Mouse (Mus musculus) forebrain, embryonic 14.5 days (tissue): ENCODE results near the gene Abca5. TPM values are rescaled to one million over a fixed set of nuclear protein-coding genes. Genes with fewer than 3 reads are reported as not detected.
A peak's percentile ranks its signal among the peaks of the same experiment; 100 is the strongest.

Source experiments
- ATAC-seq: fragments of 200-750 bp; cut with Nextera tagmentation; 2 replicates; pipeline ENCODE4 v1.8.0; 2017; ENCODE audit warnings: mild to moderate bottlenecking, moderate library complexity
- DNase-seq: peaks from one replicate; pipeline ENCODE4 v3.0.0-alpha.2; 2015; ENCODE audit warnings: low spot score
- H3K27ac ChIP-seq: fragments of 300-500 bp; sonication (generic); 2 replicates; pipeline ENCODE4 v1.5.1; 2014; ENCODE audit warnings: low read depth, mild to moderate bottlenecking, control low read depth, low read length, moderate library complexity
- H3K27me3 ChIP-seq: fragments of 300-500 bp; sonication (generic); replicated peaks from 2 replicates; pipeline ENCODE4 v1.6.1; 2014; ENCODE audit warnings: low read length, control low read depth, mixed read lengths; ENCODE audit not compliant: control insufficient read depth, insufficient read depth
- H3K36me3 ChIP-seq: fragments of 300-500 bp; sonication (generic); 2 replicates; pipeline ENCODE4 v1.6.1; 2014; ENCODE audit warnings: low read length, control low read depth; ENCODE audit not compliant: control insufficient read depth, insufficient read depth
- H3K4me1 ChIP-seq: fragments of 300-500 bp; sonication (generic); 2 replicates; pipeline ENCODE4 v1.6.1; 2014; ENCODE audit warnings: antibody characterized with exemption, low read length, control low read depth; ENCODE audit not compliant: control insufficient read depth, insufficient read depth
- H3K4me2 ChIP-seq: fragments of 300-500 bp; sonication (generic); 2 replicates; pipeline ENCODE4 v1.6.1; 2014; ENCODE audit warnings: mild to moderate bottlenecking, control low read depth, low read length
- H3K4me3 ChIP-seq: fragments of 300-500 bp; sonication (generic); 2 replicates; pipeline ENCODE4 v1.5.1; 2014; ENCODE audit warnings: low read depth, low read length, control low read depth
- H3K9ac ChIP-seq: fragments of 300-500 bp; sonication (generic); 2 replicates; pipeline ENCODE4 v1.6.1; 2014; ENCODE audit warnings: mild to moderate bottlenecking, low read length, control low read depth, moderate library complexity
- H3K9me3 ChIP-seq: fragments of 300-500 bp; sonication (generic); replicated peaks from 2 replicates; pipeline ENCODE4 v1.6.1; 2016; ENCODE audit warnings: low read length, control low read depth, mixed read lengths; ENCODE audit not compliant: control insufficient read depth
- WGBS: fragments of 180-500 bp; shearing (Covaris S2); extraction: QIAGEN DNeasy Blood & Tissue Kit; methylation state at CpG from one replicate; pipeline ENCODE4 v1.1.7; 2014; 5-methylcytosine and 5-hydroxymethylcytosine counted together
- polyA plus RNA-seq: library from polyadenylated mRNA; unstranded; fragments of >200 nt; fragmentation: Nextera tagmentation; extraction: Ambion mirVana; gene quantifications from 2 replicates; pipeline ENCODE4 v1.2.1, GENCODE M21; 2014

Gene Abca5
- polyA plus RNA-seq, 1 experiment from 2014 or later: 11.6 TPM

GRCm38 (mm10) chr11:110257061-110257460 lies 80.5 kb downstream of the Abca5 start:
- ATAC-seq (no peak), DNase-seq (no peak)
- Histone ChIP-seq H3K36me3 (no peaks in the 10 kb centered on the region), H3K4me1 (no peaks in the 10 kb centered on the region), H3K9me3 (no peaks in the 10 kb centered on the region), H3K27ac (no peak overlapping the region), H3K27me3 (no peaks in the 10 kb centered on the region), H3K9ac (no peak overlapping the region), H3K4me3 (no peak overlapping the region), H3K4me2 (no peak overlapping the region)
- WGBS: 95% methylated on average over 4 of the region's 4 CpGs

- H3K9ac ChIP-seq: no peak overlapping the region
- no peaks in the 10 kb centered on the region for H3K36me3 ChIP-seq
- no peak overlapping the region for H3K27ac ChIP-seq
- no peaks in the 10 kb centered on the region for H3K4me1 ChIP-seq
- 81% methylated on average over 3 of the region's 3 CpGs for WGBS
- DNase-seq: no peak
- H3K9me3 ChIP-seq: no peaks in the 10 kb centered on the region
- no peak overlapping the region for H3K4me2 ChIP-seq
- H3K4me3 ChIP-seq: no peak overlapping the region
- no peak for ATAC-seq
- no peaks in the 10 kb centered on the region for H3K27me3 ChIP-seq
Observed at GRCm38 (mm10) chr11:110252256-110252655, 85.3 kb downstream of the Abca5 start.

- H3K36me3 ChIP-seq: no peaks in the 10 kb centered on the region
- H3K4me1 ChIP-seq: no peaks in the 10 kb centered on the region
- H3K9me3 ChIP-seq: no peaks in the 10 kb centered on the region
- DNase-seq: peak; percentile 13
- H3K27ac ChIP-seq: no peak within 1 kb of the TSS
- no peak within 1 kb of the TSS for H3K4me3 ChIP-seq
- H3K9ac ChIP-seq: 0 out of 2 replicates have a peak within 1 kb of the TSS, but pooled peaks have one; percentile 1
- WGBS: 22% methylated on average over 8 of the region's 8 CpGs
- H3K27me3 ChIP-seq: no peaks in the 10 kb centered on the region
- ATAC-seq: no peak
- peak within 1 kb of the TSS; percentile 37 for H3K4me2 ChIP-seq
Observed at GRCm38 (mm10) chr11:110251534-110251933, 86.0 kb downstream of the Abca5 start, which contains the start of gene Abca6. Abca6 (minus strand) TSS chr11:110251776.

- DNase-seq (no peak), ATAC-seq (no peak)
Observed at GRCm38 (mm10) chr11:110244730-110245129, 92.8 kb downstream of the Abca5 start.

GRCm38 (mm10) chr11:110237466-110237865 lies 100.0 kb downstream of the Abca5 start:
- no peaks in the 10 kb centered on the region for H3K9me3 ChIP-seq
- H3K4me3 ChIP-seq: no peak overlapping the region
- H3K27me3 ChIP-seq: no peaks in the 10 kb centered on the region
- ATAC-seq: no peak
- no peaks in the 10 kb centered on the region for H3K36me3 ChIP-seq
- H3K27ac ChIP-seq: no peak overlapping the region
- WGBS: 83% methylated on average over 2 of the region's 2 CpGs
- no peak overlapping the region for H3K4me2 ChIP-seq
- no peak overlapping the region for H3K9ac ChIP-seq
- no peaks in the 10 kb centered on the region for H3K4me1 ChIP-seq
- no peak for DNase-seq

More at GRCm38 (mm10) chr11:110244730-110245129, 92.8 kb downstream of the Abca5 start:
- H3K9ac ChIP-seq: no peak overlapping the region
- no peak overlapping the region for H3K4me2 ChIP-seq
- 93% methylated on average over 10 of the region's 10 CpGs for WGBS
- no peaks in the 10 kb centered on the region for H3K9me3 ChIP-seq
- H3K27me3 ChIP-seq: no peaks in the 10 kb centered on the region
- no peaks in the 10 kb centered on the region for H3K4me1 ChIP-seq
- H3K36me3 ChIP-seq: no peaks in the 10 kb centered on the region
- no peak overlapping the region for H3K4me3 ChIP-seq
- H3K27ac ChIP-seq: no peak overlapping the region

GRCm38 (mm10) chr11:110232975-110233374 lies 104.5 kb downstream of the Abca5 start:
- H3K4me1 ChIP-seq: no peaks in the 10 kb centered on the region
- H3K9ac ChIP-seq: no peak overlapping the region
- H3K36me3 ChIP-seq: no peaks in the 10 kb centered on the region
- no peak for DNase-seq
- no peak for ATAC-seq
- H3K9me3 ChIP-seq: no peaks in the 10 kb centered on the region
- no peaks in the 10 kb centered on the region for H3K27me3 ChIP-seq
- no peak overlapping the region for H3K27ac ChIP-seq
- no peak overlapping the region for H3K4me3 ChIP-seq
- H3K4me2 ChIP-seq: no peak overlapping the region

Other genes starting within 250 kb of the Abca5 start
- gene Abca8a, start 241.7 kb downstream of the Abca5 start, polyA plus RNA-seq: 1.1 and 2.1 TPM in 2 replicates
- gene Abca9, start 169.5 kb downstream of the Abca5 start, polyA plus RNA-seq: 2.8 and 4.6 TPM in 2 replicates
- 0.06 and 0.31 TPM in 2 replicates for gene Abca6, start 85.9 kb downstream of the Abca5 start, polyA plus RNA-seq
- 46.9 and 50.9 TPM in 2 replicates for gene Map2k6, start 61.4 kb upstream of the Abca5 start, polyA plus RNA-seq